Mouse (Mus musculus) lung, adult 2 months (tissue): ENCODE measurements around the gene Car11. TPM values are rescaled to one million over a fixed set of nuclear protein-coding genes. Genes with fewer than 3 reads are reported as not detected.

Experiments used
- DNase-seq: peaks from one replicate; pipeline ENCODE4 v3.0.0; 2022
- H3K4me1 ChIP-seq: fragments of 200-500 bp; 2 replicates; pipeline ENCODE4 v1.6.1; 2011; ENCODE audit warnings: low read length; ENCODE audit not compliant: control insufficient read depth, insufficient read depth
- H3K4me3 ChIP-seq: fragments of 200-500 bp; replicated peaks from 2 replicates; pipeline ENCODE3; 2011; ENCODE audit warnings: low read depth, mild to moderate bottlenecking, control low read depth, low read length; ENCODE audit errors: extremely low read depth
- CTCF ChIP-seq: fragments of 200-500 bp; IDR thresholded peaks from 2 replicates; pipeline ENCODE4 v1.5.1; 2011; ENCODE audit warnings: mild to moderate bottlenecking, low read length, control low read depth; ENCODE audit not compliant: insufficient read depth
- POLR2A ChIP-seq: fragments of 200-500 bp; IDR thresholded peaks from 2 replicates; pipeline ENCODE4 v1.6.1; 2011; ENCODE audit warnings: low read depth, mild to moderate bottlenecking, control low read depth, low read length, borderline replicate concordance; ENCODE audit errors: extremely low read depth
- WGBS: fragments of 180-500 bp; shearing (Covaris S2); methylation state at CpG from one replicate; pipeline ENCODE4 v1.1.7; 2018; 5-methylcytosine and 5-hydroxymethylcytosine counted together
- polyA plus RNA-seq: library from polyadenylated mRNA; depleted of rRNA; stranded (reverse); fragments of >200 nt; gene quantifications from 2 replicates; pipeline ENCODE4 v1.2.3, GENCODE M21; 2012; rRNA removed

Gene Car11
- polyA plus RNA-seq, 1 experiment, result 5.1 TPM

- 41% methylated on average over 7 of the region's 7 CpGs for WGBS
- no peak for DNase-seq
These were observed 48.5 kb downstream of the Car11 start for GRCm38 (mm10) chr7:45748110-45748509.

GRCm38 (mm10) chr7:45749401-45749800 lies 49.8 kb downstream of the Car11 start:
- TF ChIP-seq CTCF, result no peak
- no peak for TF ChIP-seq POLR2A
- Histone ChIP-seq H3K4me1 (no peaks in the 10 kb centered on the region), H3K4me3 (no peak overlapping the region)
- DNase-seq, result no peak
- WGBS, result 32% methylated on average over 9 of the region's 10 CpGs

More at GRCm38 (mm10) chr7:45748110-45748509, 48.5 kb downstream of the Car11 start:
- Histone ChIP-seq H3K4me3 (no peak overlapping the region), H3K4me1 (no peaks in the 10 kb centered on the region)
- TF ChIP-seq CTCF, result no peak
- no peak for TF ChIP-seq POLR2A

GRCm38 (mm10) chr7:45750162-45750561 lies 50.5 kb downstream of the Car11 start:
- WGBS, result 64% methylated on average over 9 of the region's 9 CpGs
- Histone ChIP-seq H3K4me1 (no peaks in the 10 kb centered on the region), H3K4me3 (no peak overlapping the region)
- TF ChIP-seq POLR2A (no peak), CTCF (no peak)
- no peak for DNase-seq

Other genes with a start within 250 kb of the Car11 start
- 2,878 and 3,367 TPM in 2 replicates for gene Ftl1, start 240.0 kb upstream of the Car11 start, polyA plus RNA-seq
- gene Bax, start 232.9 kb upstream of the Car11 start, polyA plus RNA-seq, result 117 and 128 TPM in 2 replicates
- 0.11 and 0.17 TPM in 2 replicates for gene Tulp2, start 218.0 kb upstream of the Car11 start, polyA plus RNA-seq
- not detected in 2 replicates for gene Gm45808, start 213.0 kb upstream of the Car11 start, polyA plus RNA-seq
- gene Dhdh, start 211.0 kb upstream of the Car11 start, polyA plus RNA-seq, result 4.4 and 5.4 TPM in 2 replicates
- 420 and 430 TPM in 2 replicates for gene Nucb1, start 189.4 kb upstream of the Car11 start, polyA plus RNA-seq
- gene Ppp1r15a, start 173.6 kb upstream of the Car11 start, polyA plus RNA-seq, result 58.6 and 73.7 TPM in 2 replicates
- 11.8 and 13.1 TPM in 2 replicates for gene Plekha4, start 173.5 kb upstream of the Car11 start, polyA plus RNA-seq
- 2.1 and 3.0 TPM in 2 replicates for gene Hsd17b14, start 144.9 kb upstream of the Car11 start, polyA plus RNA-seq
- gene Bcat2, start 129.7 kb upstream of the Car11 start, polyA plus RNA-seq, result 44.2 TPM in 2 replicates
- not detected in 2 replicates for gene Fgf21, start 84.4 kb upstream of the Car11 start, polyA plus RNA-seq
- 0.78 TPM in 1 of 2 replicates, not detected in the other for gene Fut1, start 82.6 kb upstream of the Car11 start, polyA plus RNA-seq
- 1.7 and 2.0 TPM in 2 replicates for gene Izumo1, start 78.0 kb upstream of the Car11 start, polyA plus RNA-seq
- gene Rasip1, start 72.4 kb upstream of the Car11 start, polyA plus RNA-seq, result 139 and 181 TPM in 2 replicates
- 8.6 and 13.2 TPM in 2 replicates for gene Mamstr, start 59.9 kb upstream of the Car11 start, polyA plus RNA-seq
- gene Fut2, start 33.4 kb upstream of the Car11 start, polyA plus RNA-seq, result 1.0 and 4.1 TPM in 2 replicates
- 5.5 and 7.7 TPM in 2 replicates for gene Ntn5, start 15.8 kb upstream of the Car11 start, polyA plus RNA-seq
- gene Sec1, start 5.4 kb upstream of the Car11 start, polyA plus RNA-seq, result 3.7 and 4.5 TPM in 2 replicates
- 43.1 and 133 TPM in 2 replicates for gene Dbp, start 5.2 kb downstream of the Car11 start, polyA plus RNA-seq
- gene Rpl18, start 15.6 kb downstream of the Car11 start, polyA plus RNA-seq, result 1,119 and 1,194 TPM in 2 replicates
- 59.7 and 62.4 TPM in 2 replicates for gene Sphk2, start 18.2 kb downstream of the Car11 start, polyA plus RNA-seq
- gene Fam83e, start 21.4 kb downstream of the Car11 start, polyA plus RNA-seq, result 12.2 and 15.0 TPM in 2 replicates
- gene Spaca4, start 26.0 kb downstream of the Car11 start, polyA plus RNA-seq, result not detected in 2 replicates
- 0.70 and 1.5 TPM in 2 replicates for gene Lmtk3, start 83.9 kb downstream of the Car11 start, polyA plus RNA-seq
- gene Sult2b1, start 84.8 kb downstream of the Car11 start, polyA plus RNA-seq, result 5.5 and 19.3 TPM in 2 replicates
- gene Cyth2, start 114.7 kb downstream of the Car11 start, polyA plus RNA-seq, result 42.6 and 57.7 TPM in 2 replicates
- 0.43 and 0.49 TPM in 2 replicates for gene Kcnj14, start 124.9 kb downstream of the Car11 start, polyA plus RNA-seq
- 7.9 and 11.8 TPM in 2 replicates for gene Grwd1, start 131.1 kb downstream of the Car11 start, polyA plus RNA-seq
- gene Kdelr1, start 172.9 kb downstream of the Car11 start, polyA plus RNA-seq, result 178 and 208 TPM in 2 replicates
- gene Grin2d, start 178.5 kb downstream of the Car11 start, polyA plus RNA-seq, result 2.5 and 3.5 TPM in 2 replicates
- gene Syngr4, start 196.9 kb downstream of the Car11 start, polyA plus RNA-seq, result not detected in 2 replicates
- 35.5 and 41.9 TPM in 2 replicates for gene Tmem143, start 197.1 kb downstream of the Car11 start, polyA plus RNA-seq
- gene Emp3, start 221.6 kb downstream of the Car11 start, polyA plus RNA-seq, result 210 and 228 TPM in 2 replicates
- gene Ccdc114, start 224.2 kb downstream of the Car11 start, polyA plus RNA-seq, result 10.3 and 12.3 TPM in 2 replicates